Mouse (Mus musculus) forebrain, embryonic 16.5 days (tissue): ENCODE measurements around the gene Palm2. TPM values are rescaled to one million over a fixed set of nuclear protein-coding genes. Genes with fewer than 3 reads are reported as not detected.

Experiments used
- ATAC-seq: fragments of 200-750 bp; cut with Nextera tagmentation; 2 replicates; pipeline ENCODE4 v1.8.0; 2017; ENCODE audit warnings: mild to moderate bottlenecking, moderate library complexity
- H3K27ac ChIP-seq: fragments of 300-500 bp; sonication (generic); 2 replicates; pipeline ENCODE4 v1.5.1; 2014; ENCODE audit warnings: low read length, control low read depth
- H3K27me3 ChIP-seq: fragments of 300-500 bp; sonication (generic); replicated peaks from 2 replicates; pipeline ENCODE4 v1.6.1; 2014; ENCODE audit warnings: low read length; ENCODE audit not compliant: control insufficient read depth, insufficient read depth
- H3K36me3 ChIP-seq: fragments of 300-500 bp; sonication (generic); 2 replicates; pipeline ENCODE4 v1.6.1; 2014; ENCODE audit not compliant: control insufficient read depth, insufficient read depth
- H3K4me1 ChIP-seq: fragments of 300-500 bp; sonication (generic); replicated peaks from 2 replicates; pipeline ENCODE4 v1.6.1; 2014; ENCODE audit warnings: low read length; ENCODE audit not compliant: control insufficient read depth, insufficient read depth
- H3K4me2 ChIP-seq: fragments of 300-500 bp; sonication (generic); 2 replicates; pipeline ENCODE4 v1.6.1; 2014; ENCODE audit warnings: mild to moderate bottlenecking, low read length, control low read depth
- H3K4me3 ChIP-seq: fragments of 300-500 bp; sonication (generic); replicated peaks from 2 replicates; pipeline ENCODE4 v1.5.1; 2014; ENCODE audit warnings: mild to moderate bottlenecking, low read length, control low read depth
- H3K9ac ChIP-seq: fragments of 300-500 bp; sonication (generic); replicated peaks from 2 replicates; pipeline ENCODE4 v1.6.1; 2014; ENCODE audit warnings: low read depth, low read length, control low read depth
- H3K9me3 ChIP-seq: fragments of 300-500 bp; sonication (generic); 2 replicates; pipeline ENCODE4 v1.6.1; 2016; ENCODE audit warnings: low read length; ENCODE audit not compliant: control insufficient read depth
- WGBS: fragments of 180-500 bp; shearing (Covaris S2); extraction: QIAGEN DNeasy Blood & Tissue Kit; methylation state at CpG from one replicate; pipeline ENCODE4 v1.1.7; 2014; 5-methylcytosine and 5-hydroxymethylcytosine counted together
- polyA plus RNA-seq: library from polyadenylated mRNA; unstranded; fragments of >200 nt; fragmentation: Nextera tagmentation; extraction: Ambion mirVana; gene quantifications from 2 replicates; pipeline ENCODE4 v1.2.1, GENCODE M21; 2015

The Palm2 gene
- polyA plus RNA-seq, 1 experiment from 2014 or later: 14.2 TPM

- Histone ChIP-seq H3K9me3 (no peaks in the 10 kb centered on the region), H3K4me1 (peaks cover 3% of the 10 kb centered on the region), H3K36me3 (no peaks in the 10 kb centered on the region), H3K9ac (peak overlapping the region; percentile 25; the same call in 1 of the 2 replicates), H3K4me2 (peak overlapping the region; percentile 37), H3K4me3 (peak overlapping the region; percentile 11; the same call in 1 of the 2 replicates), H3K27me3 (no peaks in the 10 kb centered on the region), H3K27ac (no peak overlapping the region)
- WGBS: 3% methylated on average over 13 of the region's 13 CpGs
- ATAC-seq: peak; percentile 33; the same call in 1 of the 2 replicates
These were observed 241.3 kb downstream of the Palm2 start for GRCm38 (mm10) chr4:57675387-57675786.

DNA sequence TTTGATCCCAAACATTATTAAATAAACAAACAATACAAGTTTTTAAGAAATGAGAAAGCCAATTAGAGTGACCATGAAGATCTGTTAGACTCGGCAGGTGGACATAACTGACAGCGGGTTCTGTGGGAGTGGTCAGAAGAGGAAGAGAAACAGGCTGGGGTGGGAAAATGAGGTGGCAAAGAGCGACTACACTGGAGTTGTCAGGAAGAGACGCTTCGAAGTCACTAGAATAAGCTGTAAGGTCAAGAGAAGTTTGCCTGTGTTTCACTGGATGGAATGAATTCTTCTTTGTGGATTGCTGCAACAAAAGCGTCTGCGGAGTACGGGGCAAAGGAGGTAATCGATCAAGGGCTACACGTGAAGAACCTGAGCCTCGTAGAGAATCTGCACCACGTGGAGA is 243.9 kb downstream of the Palm2 start:
- Histone ChIP-seq H3K27ac (no peak overlapping the region), H3K4me1 (peaks cover 3% of the 10 kb centered on the region), H3K27me3 (no peaks in the 10 kb centered on the region), H3K4me2 (no peak overlapping the region), H3K9me3 (no peaks in the 10 kb centered on the region), H3K36me3 (no peaks in the 10 kb centered on the region), H3K9ac (no peak overlapping the region), H3K4me3 (no peak overlapping the region)
- WGBS: 82% methylated on average over 12 of the region's 12 CpGs
- ATAC-seq: no peak

- Histone ChIP-seq H3K4me3 (no peak overlapping the region), H3K36me3 (no peaks in the 10 kb centered on the region), H3K4me1 (peaks cover 3% of the 10 kb centered on the region), H3K9me3 (no peaks in the 10 kb centered on the region), H3K27me3 (no peaks in the 10 kb centered on the region), H3K27ac (no peak overlapping the region), H3K9ac (no peak overlapping the region), H3K4me2 (no peak overlapping the region)
- 90% methylated on average over 9 of the region's 9 CpGs for WGBS
- ATAC-seq: no peak
These were observed 245.0 kb downstream of the Palm2 start for GRCm38 (mm10) chr4:57678991-57679457.

DNA sequence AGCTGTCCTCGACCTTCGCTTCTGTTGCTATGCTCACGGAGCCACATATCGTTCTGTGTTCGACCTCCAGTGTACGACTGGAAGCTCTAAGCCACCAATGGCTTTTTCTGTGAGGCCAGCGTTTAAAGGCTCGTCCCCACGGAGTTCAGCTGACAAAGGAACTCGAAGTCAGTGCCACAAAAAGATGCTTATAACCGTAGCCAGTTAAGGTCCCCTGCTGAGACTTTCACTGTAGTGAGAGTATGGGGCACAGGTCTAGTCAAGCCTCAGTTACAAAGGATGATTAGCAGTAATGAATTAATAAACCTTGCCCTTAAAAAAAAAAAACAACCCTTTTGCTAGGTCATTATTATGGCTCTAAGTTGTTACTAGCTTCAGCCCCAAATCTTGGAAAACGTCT is 246.1 kb downstream of the Palm2 start:
- peaks cover 2% of the 10 kb centered on the region for H3K4me1 ChIP-seq
- no peaks in the 10 kb centered on the region for H3K36me3 ChIP-seq
- no peak overlapping the region for H3K4me3 ChIP-seq
- H3K4me2 ChIP-seq: no peak overlapping the region
- no peak overlapping the region for H3K9ac ChIP-seq
- no peak overlapping the region for H3K27ac ChIP-seq
- no peaks in the 10 kb centered on the region for H3K9me3 ChIP-seq
- H3K27me3 ChIP-seq: no peaks in the 10 kb centered on the region
- ATAC-seq: no peak
- WGBS: 56% methylated on average over 12 of the region's 12 CpGs

- no peak overlapping the region for H3K9ac ChIP-seq
- no peak overlapping the region for H3K4me3 ChIP-seq
- H3K27ac ChIP-seq: no peak overlapping the region
- H3K4me1 ChIP-seq: no peaks in the 10 kb centered on the region
- H3K4me2 ChIP-seq: no peak overlapping the region
- H3K27me3 ChIP-seq: no peaks in the 10 kb centered on the region
- no peaks in the 10 kb centered on the region for H3K36me3 ChIP-seq
- 66% methylated on average over 12 of the region's 12 CpGs for WGBS
- no peaks in the 10 kb centered on the region for H3K9me3 ChIP-seq
- ATAC-seq: no peak
These were observed 247.5 kb downstream of the Palm2 start for GRCm38 (mm10) chr4:57681511-57681910.

- H3K4me2 ChIP-seq: no peak overlapping the region
- no peak overlapping the region for H3K27ac ChIP-seq
- 97% methylated on average over 2 of the region's 2 CpGs for WGBS
- no peak for ATAC-seq
- H3K27me3 ChIP-seq: no peaks in the 10 kb centered on the region
- no peak overlapping the region for H3K9ac ChIP-seq
- no peaks in the 10 kb centered on the region for H3K36me3 ChIP-seq
- no peaks in the 10 kb centered on the region for H3K9me3 ChIP-seq
- H3K4me1 ChIP-seq: no peaks in the 10 kb centered on the region
- H3K4me3 ChIP-seq: no peak overlapping the region
These were observed 248.3 kb downstream of the Palm2 start for GRCm38 (mm10) chr4:57682341-57682740.

DNA sequence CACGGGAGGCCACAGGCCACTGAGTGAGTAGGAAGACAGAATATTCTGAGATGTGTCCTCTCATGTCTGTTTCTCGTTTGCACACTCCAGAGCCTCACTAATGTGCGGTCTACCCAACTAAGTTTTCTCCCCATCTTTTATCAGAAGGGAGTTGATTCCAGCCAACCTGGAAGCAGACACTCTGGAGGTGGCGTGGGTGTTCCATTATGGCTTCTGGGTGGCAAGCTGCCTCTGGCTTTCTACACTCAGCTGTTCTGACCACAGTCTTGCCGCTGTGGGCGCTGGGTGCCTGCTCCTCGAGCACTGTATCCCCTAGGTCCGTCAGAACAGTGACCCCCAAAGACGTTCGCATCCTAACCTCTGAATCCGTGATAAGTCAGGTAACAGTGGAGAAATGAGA is 248.9 kb downstream of the Palm2 start:
- Histone ChIP-seq H3K9me3 (no peaks in the 10 kb centered on the region), H3K4me3 (no peak overlapping the region), H3K36me3 (no peaks in the 10 kb centered on the region), H3K9ac (no peak overlapping the region), H3K27me3 (no peaks in the 10 kb centered on the region), H3K4me2 (no peak overlapping the region), H3K27ac (no peak overlapping the region), H3K4me1 (no peaks in the 10 kb centered on the region)
- 91% methylated on average over 11 of the region's 11 CpGs for WGBS
- no peak for ATAC-seq

DNA sequence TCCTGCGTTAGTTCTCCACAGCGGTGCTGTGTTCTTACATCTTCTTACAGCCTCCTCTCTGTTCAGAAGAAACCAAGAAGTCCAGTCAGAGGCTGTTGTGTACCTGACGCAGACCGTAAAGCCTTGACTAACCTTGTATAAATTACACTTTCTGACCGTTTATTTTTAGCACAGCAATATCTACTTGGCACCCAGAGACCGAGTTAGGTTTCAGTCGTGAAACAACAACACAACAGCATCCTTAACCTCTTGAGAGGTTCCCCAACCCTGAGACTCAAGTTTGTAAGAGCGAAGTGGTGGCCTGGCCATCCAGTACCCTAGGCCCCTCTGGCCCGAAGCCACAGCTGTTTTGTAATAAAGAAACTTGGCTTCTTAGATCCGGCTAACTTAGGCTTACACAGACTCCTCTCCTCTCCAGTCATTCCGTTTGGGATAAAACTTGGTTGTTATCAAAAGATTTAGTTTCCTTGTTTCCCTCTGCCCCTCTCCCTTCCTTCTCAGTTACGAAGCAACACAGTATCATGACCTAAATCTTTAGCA is 250.7 kb downstream of the Palm2 start:
- ATAC-seq: no peak
- Histone ChIP-seq H3K36me3 (no peaks in the 10 kb centered on the region), H3K9ac (no peak overlapping the region), H3K4me1 (no peaks in the 10 kb centered on the region), H3K27me3 (no peaks in the 10 kb centered on the region), H3K4me3 (no peak overlapping the region), H3K9me3 (no peaks in the 10 kb centered on the region), H3K4me2 (no peak overlapping the region), H3K27ac (no peak overlapping the region)
- 87% methylated on average over 12 of the region's 12 CpGs for WGBS

GRCm38 (mm10) chr4:57686736-57687135 is 252.7 kb downstream of the Palm2 start:
- Histone ChIP-seq H3K9ac (no peak overlapping the region), H3K4me1 (no peaks in the 10 kb centered on the region)
- WGBS: 68% methylated on average over 3 of the region's 3 CpGs

GRCm38 (mm10) chr4:57687583-57687982 is 253.5 kb downstream of the Palm2 start:
- no peaks in the 10 kb centered on the region for H3K27me3 ChIP-seq
- no peak for ATAC-seq
- H3K4me2 ChIP-seq: no peak overlapping the region
- H3K27ac ChIP-seq: no peak overlapping the region
- no peaks in the 10 kb centered on the region for H3K4me1 ChIP-seq
- H3K4me3 ChIP-seq: no peak overlapping the region
- no peaks in the 10 kb centered on the region for H3K36me3 ChIP-seq
- no peak overlapping the region for H3K9ac ChIP-seq
- 92% methylated on average over 3 of the region's 3 CpGs for WGBS
- H3K9me3 ChIP-seq: no peaks in the 10 kb centered on the region

More at GRCm38 (mm10) chr4:57686736-57687135, 252.7 kb downstream of the Palm2 start:
- H3K36me3 ChIP-seq: no peaks in the 10 kb centered on the region
- ATAC-seq: no peak
- H3K9me3 ChIP-seq: no peaks in the 10 kb centered on the region
- no peak overlapping the region for H3K4me2 ChIP-seq
- no peaks in the 10 kb centered on the region for H3K27me3 ChIP-seq
- H3K4me3 ChIP-seq: no peak overlapping the region
- no peak overlapping the region for H3K27ac ChIP-seq
